Mouse (Mus musculus) lung, postnatal 0 days (tissue): ENCODE measurements around the gene Pkd1l2.

Experiments
- CTCF ChIP-seq: IDR thresholded peaks from 2 replicates; pipeline ENCODE4 v1.5.1; 2016; ENCODE audit warnings: antibody characterized with exemption, mild to moderate bottlenecking
- EP300 ChIP-seq: IDR thresholded peaks from 2 replicates; pipeline ENCODE4 v1.6.1; 2016; ENCODE audit warnings: antibody characterized with exemption, mild to moderate bottlenecking, control low read depth

GRCm38 (mm10) chr8:116951369-116951768 lies 130.9 kb downstream of the Pkd1l2 start:
- TF ChIP-seq CTCF (no peak), EP300 (peak; percentile 51)
